Mouse (Mus musculus) ovary, postnatal 14 days (tissue): ENCODE data around the gene Tet3.

ENCODE experiments used
- DNase-seq: peaks from one replicate; pipeline ENCODE4 v3.0.0; 2022; ENCODE audit warnings: low spot score

The Tet3 gene

DNA sequence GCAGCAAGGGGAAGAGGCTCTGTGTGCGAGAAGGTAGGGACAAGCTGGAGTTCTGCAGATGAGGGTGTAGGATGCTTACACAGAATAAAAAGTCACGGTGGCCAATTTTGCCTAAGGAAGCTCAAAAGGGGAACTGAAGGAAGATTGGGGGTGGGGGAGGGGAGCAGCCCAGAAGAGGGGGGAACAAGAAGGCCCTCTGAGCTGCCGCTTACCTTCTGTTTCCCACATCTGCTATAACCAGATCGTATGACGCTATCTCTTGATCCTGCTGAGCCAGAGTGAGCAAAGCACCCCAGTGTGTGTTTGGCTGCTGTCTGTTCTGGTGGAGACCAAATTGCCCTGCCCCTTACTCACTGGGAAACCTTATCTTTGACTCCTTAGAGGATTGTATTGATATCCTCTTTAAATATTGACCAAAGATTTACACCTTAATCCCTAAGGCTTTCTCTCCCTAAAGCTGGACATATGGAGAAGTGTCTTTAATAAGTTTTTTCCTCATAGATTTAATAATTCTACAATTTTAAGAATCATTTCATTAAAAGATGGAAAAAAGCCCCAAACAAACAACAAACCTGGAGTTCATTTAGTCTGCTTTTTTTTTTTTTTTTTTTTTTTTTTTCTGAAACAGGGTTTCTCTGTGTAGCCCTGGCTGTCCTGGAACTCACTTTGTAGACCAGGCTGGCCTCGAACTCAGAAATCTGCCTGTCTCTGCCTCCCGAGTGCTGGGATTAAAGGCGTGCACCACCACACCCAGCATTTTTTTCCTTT, 135.0 kb downstream of the Tet3 start:
- DNase-seq = no peak

- no peak for DNase-seq
These were observed 136.1 kb downstream of the Tet3 start for GRCm38 (mm10) chr6:83322794-83323193.

GRCm38 (mm10) chr6:83321927-83322326, 137.0 kb downstream of the Tet3 start:
- no peak for DNase-seq

DNA sequence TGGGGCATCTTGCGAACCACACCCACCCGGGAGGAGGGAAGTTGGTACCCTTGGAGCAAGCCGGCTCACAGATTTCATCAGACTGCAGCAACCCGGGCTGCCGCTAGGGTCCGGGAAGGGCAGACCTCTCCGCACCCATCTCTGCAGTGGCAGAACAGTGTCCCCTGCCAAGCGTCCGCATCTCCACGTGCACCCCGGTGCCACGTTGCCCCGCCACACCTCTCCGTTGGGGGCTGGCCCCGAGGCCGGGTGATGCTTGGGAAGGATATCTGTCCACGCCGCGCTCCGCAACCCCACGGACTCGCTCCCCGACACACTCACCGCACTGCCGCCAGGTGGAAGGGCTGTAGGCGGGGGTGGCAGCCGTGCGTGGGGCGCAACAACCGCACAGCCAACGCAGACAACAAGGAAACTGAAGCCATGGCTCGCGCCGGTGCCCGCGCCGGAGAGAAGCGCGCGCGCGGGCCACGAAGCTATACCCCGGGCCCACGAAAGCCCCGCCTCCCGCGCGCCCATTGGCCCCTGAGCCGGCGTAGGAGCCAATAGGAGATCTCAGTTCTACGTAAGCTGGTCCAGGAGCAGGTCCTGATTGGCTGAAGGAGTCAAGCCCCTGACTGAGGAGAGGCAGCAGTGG, 141.7 kb downstream of the Tet3 start:
- peak; percentile 79 for DNase-seq

DNA sequence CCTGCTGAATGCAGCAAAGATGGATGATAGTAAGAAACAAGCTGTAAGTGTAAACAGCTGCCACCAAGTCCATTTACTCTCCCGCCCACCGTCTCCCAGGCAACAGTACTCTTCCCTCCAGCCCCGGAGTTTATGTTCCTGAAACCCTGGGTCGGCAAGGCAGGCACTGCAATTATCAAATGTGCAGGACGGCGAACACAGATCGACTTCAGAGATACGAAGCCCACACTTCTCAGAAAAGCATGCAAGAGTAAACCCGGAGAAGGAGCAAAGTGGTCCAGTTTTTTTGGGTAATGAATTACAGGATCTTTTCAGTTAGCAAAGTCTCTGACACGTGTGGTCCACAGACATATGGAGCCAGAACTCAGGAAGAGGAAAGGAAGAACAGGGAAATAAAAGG, 142.9 kb downstream of the Tet3 start:
- DNase-seq = no peak

- DNase-seq = no peak
These were observed 143.6 kb downstream of the Tet3 start for GRCm38 (mm10) chr6:83315293-83315692.

DNA sequence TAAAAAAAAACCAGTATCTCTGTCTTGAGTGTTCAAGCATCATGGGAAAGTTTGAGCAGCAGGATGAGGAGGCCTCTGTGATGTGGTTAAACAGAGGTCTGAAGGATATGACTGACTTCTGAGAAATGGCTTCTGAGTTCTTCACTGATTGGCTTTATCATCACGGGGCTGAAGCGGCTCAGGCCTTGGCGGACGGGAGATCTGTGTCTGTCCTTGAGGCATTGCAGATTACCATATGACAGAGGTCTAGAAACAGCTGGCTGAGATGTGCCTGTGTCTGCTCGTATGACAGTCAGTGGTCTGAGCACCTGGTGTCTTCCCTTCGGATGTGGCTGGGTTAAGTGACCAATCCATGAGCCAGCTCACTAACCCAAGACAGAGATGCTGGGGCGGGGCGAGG, 146.4 kb downstream of the Tet3 start:
- no peak for DNase-seq
